Mouse (Mus musculus) retina, embryonic 14.5 days (tissue): ENCODE data around the gene Hoxc6.

Experiments
- DNase-seq: peaks from one replicate; pipeline ENCODE4 v3.0.0-alpha.2; 2015; ENCODE audit warnings: low spot score

The Hoxc6 gene

DNA sequence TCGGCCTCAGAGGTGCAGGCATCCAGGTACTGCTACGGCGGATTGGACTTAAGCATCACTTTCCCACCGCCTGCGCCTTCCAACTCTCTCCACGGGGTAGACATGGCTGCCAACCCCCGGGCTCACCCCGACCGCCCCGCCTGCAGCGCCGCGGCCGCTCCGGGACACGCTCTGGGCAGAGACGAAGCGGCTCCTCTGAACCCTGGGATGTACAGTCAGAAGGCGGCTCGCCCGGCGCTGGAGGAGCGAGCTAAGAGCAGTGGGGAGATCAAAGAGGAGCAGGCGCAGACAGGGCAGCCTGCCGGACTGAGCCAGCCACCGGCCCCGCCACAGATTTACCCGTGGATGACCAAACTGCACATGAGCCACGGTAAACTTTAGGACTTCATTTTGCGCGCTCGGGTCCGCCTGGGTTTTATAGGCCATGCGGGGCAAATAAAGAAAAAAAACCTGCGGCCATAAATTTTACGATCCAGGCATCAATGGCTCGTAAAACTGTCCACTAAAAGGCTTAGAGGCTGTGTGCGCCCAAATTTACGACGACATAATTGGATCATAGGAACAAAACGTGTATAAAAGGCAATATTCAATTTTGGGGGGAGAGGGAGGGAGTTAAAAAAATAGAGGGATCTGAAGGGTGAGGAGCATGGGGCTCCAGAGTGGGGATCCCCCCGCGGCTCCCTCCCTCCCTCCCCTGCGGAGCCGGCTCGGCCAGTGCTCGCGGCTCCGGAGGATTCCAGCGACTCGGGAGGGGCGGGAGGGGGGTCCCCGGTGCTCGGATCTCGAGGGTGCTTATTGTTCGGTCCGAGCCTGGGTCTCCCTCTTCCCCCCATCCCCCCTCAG, 16.3 kb downstream of the Hoxc6 start:
- DNase-seq: no peak

DNA sequence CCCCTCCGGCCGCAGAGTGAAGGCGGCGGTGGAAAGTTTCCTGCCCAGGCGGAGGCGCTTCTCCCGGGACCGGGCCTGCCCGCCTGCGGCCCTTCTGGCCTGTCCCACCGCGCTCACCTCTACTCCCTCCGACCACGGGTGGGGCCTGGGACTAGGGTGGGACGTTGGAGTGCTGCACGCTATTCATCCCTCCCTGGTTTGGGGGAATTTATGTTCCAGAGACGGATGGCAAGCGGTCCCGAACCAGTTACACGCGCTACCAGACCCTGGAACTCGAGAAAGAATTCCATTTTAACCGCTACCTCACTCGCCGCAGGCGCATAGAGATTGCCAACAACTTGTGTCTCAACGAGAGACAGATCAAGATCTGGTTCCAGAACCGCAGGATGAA, 16.9 kb downstream of the Hoxc6 start:
- no peak for DNase-seq

DNA sequence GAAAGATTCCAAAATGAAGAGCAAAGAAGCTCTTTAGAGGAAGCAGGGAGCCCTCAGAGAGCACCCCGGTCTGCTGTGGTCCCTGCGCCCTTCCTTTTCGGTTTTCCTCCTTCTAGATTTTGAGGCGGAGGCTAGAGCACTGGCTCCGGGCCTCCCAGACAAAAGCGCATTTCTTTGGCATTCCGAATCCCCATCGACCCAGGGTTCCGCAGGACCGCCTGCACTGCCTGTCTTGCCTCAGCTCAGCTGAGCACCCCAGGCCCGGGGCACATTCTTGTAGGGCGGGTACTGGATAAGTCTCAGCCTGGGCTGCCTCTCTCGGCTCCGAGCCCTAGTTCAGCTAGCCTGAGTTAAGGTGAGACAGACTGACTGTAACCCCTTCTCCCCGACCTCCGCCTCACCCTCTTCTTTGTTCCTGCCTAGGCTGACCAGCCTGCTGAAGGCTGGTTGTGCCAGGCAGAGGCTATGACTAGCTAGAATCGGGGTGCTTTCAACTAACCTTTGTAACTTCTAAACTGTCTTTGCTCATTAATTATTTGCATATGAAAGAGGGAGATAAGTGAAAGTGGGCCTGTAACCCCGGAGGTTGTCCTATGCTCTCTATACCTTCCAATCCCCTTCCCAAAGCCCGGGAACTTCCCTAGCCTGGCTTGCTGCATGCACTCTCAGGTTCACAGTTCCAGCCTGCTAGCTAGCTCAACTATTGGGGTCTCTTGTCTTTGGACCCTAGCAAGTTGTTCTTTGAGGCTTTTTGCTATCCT, 17.5 kb downstream of the Hoxc6 start:
- DNase-seq: no peak

DNA sequence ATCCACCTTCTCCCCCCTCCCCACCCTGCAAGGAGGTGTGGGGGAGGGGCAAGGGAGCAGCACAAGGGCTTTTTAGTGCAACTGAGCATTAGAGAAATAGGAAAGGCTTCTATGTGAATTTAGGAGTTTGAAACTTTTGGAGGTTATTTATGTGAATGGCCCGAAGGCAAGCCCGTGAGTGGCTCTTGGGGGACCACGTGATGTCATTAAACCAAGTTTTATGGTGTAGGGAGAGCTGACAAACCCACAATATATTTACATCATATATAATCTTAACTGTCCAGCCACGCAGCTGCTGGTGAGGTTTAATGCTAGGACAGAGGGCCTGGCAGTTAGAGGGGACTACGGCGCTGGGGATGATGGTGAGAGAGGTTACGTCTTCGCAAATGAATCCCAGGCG, 20.6 kb downstream of the Hoxc6 start, which contains the start of gene Hoxc4:
TSS of gene Hoxc4 (plus strand) at position 299 of the 400 bp plus-strand sequence.
- DNase-seq: no peak

DNA sequence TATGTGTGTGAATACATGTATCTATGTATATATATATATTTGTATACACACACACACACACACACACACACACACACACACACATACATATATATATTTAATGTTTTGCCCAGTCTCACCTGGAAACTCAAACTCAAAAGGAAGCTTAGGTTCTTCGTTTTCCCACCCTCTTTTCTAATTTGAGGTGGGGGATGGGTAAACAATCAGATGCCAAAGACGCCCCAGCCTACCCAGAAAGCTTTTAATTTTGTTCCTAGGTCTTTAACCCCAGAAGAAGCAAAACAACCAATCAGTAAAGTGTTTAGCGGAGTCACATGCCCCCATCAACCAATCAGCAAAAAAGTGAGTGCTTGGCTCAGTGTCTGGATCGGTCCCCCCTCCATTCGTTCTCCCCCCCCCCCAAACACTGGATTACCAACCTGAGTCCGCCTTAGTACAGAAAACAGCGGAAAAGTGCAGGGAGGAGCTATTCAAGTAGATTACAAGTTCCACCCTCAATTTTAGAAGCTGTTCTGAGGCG, 22.9 kb downstream of the Hoxc6 start:
- no peak for DNase-seq

DNA sequence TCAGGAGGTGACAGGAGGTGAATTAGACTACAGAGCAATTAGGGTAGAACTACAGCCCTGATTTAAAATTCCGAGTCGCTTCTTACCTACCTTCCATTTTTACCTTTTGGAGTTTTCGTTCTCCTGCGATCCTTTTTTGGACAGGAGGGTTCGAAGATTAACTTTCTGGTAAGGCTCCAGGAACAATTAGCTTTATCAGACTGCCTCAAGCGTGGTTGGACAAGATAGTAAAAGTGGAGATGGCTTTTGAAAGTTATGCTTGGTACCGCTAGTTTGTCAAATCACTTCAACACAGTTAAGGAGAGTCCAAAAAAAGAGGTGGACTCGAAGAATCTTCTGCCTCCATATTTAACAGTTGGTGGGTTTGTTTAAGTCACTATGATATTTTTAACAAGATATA, 23.5 kb downstream of the Hoxc6 start:
- no peak for DNase-seq

DNA sequence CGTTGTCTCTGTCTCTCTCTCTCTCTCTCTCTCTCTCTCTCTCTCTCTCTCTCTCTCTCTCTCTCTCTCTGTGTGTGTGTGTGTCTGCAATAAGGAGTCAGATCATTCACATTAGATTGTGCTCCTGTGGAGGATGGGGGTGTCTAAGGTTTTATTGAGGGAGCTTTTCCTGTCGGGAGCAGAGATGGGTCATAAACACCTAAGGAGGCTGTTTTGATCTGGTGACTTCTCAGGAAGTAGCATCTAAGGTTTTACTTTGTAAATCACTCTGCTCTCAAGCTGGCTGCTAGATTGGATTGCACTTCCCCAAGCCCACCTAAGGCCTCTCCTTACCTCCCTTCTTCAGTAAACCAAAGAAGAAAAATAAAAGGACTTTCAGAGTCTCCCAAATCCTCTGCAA, 26.1 kb downstream of the Hoxc6 start:
- no peak for DNase-seq

DNA sequence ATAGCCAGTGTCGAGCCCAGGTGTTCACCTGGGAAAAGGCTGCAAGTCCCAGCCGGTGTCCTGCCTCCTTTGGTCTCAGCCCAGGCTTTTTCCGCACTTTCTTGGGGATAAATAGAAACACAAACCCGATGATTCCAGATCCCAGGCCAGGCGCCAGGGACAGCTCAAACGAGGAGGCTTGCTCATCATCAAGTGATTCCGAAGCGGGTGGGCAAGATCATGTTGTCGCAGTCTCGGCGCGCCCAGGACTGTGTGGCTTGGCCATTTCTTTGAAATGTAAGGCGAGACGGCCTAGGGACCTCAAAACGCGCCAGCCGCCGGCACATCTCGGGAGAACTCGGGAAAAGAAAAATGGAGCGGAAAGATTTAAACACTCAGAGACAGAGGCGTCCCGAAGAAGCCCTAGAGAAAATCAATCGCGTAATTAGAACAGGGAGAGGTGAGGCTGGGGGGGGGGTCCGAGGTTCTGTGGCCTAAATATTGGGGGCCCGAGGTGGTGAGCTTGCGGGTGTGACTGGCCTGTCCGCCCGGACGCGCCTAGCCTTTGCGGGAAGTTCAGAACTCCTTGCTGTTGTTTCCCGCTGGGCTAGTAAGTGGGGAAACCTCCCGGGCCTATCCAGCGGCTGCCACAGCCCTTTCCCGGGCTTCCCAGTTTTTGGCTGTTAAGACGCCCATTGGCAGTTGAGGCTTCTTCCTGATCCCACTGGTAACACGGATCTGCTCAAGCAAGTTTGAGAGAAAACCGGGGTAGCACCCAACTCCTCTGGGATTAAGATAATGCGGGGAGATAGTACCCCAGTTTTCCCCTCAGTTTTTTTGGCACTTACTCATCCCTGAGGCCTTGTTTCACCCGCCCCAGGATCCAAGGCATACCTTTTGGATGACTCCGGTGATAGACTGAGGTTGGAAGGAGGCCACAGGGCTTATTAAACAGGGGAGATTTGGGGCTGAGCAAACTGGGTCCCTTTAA, 29.5 kb downstream of the Hoxc6 start:
- no peak for DNase-seq

DNA sequence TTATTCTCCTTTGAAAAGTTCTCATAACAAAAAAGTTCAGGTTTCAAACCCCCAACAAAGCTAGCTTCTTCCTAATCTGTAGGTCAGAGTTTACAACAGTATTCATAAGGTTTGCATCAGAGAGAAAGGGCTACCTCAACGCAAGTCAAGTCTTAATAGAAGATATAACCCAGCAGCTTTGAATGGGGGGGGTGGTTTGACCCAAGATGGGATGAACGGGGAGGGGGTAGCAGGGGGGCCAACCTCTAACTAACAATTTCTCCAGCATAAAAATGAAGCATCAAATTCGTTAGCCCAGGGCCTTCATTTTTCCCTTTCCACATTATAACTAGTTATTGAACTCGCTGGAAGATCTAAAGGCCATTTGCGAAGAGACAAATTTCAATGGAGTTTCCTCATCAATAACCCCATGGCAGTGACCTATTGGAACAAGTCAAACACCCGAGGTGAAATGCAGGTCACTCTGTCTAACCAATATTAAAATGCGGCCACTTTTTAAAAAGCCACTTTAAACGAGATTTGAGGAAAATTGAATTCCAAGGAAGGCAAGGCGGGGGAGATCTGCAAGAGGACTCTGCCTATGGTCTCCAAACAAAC, 31.0 kb downstream of the Hoxc6 start:
- DNase-seq: no peak

DNA sequence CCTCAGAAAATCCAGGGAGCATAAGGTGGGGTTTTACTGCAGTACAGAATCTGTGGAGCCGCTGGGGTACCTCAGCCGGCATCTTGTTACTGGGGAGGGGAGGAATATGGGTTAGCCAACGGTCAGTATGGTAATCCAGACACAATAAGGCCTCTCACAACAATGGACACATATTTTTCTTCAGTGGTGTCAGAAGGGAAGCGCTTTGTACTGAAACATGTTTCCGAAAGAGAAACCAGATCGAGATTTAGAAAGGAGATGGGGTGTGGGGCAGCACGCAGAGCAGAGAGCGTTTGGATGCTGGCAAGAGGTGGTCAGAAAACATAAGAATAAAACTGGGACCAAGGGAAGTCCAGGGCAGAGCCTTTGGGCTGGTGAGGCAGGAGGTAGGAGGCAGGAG, 32.1 kb downstream of the Hoxc6 start:
- DNase-seq: peak; percentile 20

DNA sequence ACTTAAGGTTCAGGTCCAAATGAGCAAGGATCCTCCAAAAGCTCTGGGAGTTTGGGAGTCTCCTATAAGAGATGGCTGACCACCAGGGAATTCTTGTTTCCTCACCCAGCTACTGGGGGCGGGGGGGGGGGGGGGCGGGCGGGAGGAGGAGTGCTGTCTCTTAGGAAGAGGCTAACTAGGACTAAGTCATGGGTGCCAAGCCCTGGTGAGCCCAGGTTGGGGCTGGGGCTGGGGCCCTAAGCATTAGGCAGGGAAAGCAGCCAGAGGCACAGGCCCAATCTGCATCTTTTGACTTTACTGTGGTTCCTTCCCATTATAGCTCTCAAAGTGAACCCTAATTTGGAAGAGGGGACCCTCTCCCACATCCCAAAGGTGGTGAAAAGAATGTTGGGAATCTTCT, 34.1 kb downstream of the Hoxc6 start:
- peak; percentile 10 for DNase-seq

DNA sequence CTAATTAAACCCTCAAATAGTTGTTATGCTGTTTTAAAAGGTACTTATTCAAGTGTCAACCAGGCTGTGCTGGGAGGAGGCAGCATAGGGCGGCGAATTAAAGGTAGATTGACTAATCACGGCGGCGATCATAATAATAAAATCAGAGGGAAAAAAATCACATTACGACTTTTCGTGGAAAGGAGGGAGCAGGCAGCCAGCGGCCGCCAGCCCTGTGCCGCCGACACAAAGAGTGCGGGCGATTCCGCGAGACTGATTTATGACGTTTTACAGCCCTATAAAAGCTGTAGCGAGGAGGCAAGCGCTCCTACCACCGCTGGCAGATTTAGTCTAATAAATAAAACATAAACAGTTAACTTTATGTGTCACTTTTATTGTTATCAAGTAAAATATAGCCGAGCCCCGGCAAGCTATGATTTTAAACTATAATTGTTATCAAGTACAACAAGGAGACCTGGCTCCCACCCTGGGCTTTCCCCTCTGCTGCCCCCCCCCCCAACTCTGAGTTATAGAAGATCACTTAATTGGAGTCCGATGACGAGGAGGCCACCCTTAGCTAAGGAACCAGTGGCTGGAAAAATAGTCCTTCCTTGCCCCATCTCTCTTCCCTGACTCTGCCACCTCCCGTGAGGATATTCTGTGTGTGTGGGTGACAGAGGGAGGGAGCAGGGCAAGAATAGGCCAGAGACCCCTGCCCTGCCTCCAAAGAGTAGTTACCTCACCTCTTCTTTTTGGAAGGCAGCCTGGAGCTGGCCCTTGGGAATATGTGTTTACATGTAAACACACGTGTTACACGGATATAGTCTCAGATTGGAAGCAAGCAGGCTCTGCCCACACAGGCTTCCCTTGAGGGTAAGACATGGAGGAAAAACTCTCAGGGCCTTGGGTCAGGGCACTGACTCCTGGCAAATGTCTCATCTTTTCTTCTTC, 34.9 kb downstream of the Hoxc6 start:
- peak; percentile 17 for DNase-seq

DNA sequence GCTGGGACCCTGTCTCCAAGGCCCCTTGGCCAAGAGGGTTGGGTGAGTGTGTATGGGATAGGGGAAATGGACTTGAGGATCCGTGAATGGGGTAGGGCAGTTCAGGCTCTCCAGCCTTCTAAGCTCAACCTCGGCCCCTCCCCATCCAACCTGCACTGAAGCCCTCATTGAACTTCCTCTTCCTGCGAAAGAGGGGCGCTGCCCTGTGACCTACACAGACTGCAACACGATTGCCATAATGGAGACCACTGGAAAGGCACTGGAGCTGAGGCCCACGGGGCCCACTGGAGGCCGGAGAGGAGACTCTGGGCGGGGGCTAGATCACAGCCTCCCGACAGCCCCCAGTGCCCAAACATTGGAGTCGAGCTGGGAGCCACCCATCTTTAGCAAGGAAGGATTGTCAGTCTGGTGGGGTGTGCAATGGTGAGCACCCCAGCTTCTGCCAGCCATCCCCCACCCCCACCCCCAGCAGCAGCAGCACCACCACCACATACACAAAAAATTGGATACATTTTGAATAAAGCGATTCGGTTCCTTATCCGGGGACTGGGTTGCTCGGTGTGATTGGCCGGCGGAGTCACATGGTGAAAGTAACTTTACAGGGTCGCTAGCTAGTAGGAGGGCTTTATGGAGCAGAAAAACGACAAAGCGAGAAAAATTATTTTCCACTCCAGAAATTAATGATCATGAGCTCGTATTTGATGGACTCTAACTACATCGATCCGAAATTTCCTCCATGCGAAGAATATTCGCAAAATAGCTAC, 36.2 kb downstream of the Hoxc6 start:
- peak; percentile 25 for DNase-seq

DNA sequence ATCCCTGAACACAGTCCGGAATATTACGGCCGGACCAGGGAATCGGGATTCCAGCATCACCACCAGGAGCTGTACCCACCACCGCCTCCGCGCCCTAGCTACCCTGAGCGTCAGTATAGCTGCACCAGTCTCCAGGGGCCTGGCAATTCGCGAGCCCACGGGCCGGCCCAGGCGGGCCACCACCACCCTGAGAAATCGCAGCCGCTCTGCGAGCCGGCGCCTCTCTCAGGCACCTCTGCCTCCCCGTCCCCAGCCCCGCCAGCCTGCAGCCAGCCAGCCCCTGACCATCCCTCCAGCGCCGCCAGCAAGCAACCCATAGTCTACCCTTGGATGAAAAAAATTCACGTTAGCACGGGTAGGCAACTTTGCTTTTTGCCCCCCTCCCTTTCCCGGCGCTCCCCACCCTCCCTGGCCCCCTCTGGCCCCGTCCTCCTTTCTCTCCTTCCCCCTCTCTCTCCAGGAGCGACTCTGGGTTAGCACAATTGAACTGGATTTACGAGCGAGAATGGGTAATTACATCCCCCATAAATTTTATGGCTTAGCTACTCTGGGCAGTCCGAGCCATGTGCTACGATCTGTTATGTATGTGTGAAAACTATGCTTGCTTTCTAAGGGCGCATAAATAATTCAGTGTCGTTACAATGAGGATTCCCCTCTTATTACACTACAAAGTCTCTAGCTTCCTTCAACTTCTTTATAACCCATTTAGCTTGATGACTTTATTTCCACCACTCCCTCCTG, 36.9 kb downstream of the Hoxc6 start:
- DNase-seq: no peak

DNA sequence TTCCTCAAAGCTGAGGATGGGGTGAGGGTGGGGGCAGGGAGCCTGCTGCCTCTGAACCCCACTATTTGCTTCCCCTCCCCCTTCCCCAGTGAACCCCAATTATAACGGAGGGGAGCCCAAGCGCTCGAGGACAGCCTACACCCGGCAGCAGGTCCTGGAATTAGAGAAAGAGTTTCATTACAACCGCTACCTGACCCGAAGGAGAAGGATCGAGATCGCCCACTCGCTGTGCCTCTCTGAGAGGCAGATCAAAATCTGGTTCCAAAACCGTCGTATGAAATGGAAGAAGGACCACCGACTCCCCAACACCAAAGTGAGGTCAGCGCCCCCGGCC, 37.5 kb downstream of the Hoxc6 start:
- DNase-seq: no peak

DNA sequence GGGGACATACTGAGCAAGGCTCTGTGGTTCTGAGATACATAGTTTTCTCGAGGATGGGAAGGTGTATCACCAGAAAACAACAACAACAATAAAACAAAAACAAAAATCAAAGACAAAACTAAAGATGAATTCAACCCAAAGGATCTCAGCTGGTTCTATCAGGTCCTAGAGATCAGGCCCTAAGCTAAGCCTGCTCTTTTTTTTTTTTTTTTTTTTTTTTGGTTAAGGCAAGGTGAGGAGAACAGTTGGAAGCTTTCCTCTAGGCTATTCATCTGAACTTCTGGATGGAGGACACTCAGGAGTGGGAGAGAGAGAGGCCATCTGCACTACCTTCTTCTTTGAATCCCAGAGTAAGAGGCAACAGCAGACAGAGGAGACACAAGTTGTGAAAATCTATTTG, 39.5 kb downstream of the Hoxc6 start:
- DNase-seq: no peak

DNA sequence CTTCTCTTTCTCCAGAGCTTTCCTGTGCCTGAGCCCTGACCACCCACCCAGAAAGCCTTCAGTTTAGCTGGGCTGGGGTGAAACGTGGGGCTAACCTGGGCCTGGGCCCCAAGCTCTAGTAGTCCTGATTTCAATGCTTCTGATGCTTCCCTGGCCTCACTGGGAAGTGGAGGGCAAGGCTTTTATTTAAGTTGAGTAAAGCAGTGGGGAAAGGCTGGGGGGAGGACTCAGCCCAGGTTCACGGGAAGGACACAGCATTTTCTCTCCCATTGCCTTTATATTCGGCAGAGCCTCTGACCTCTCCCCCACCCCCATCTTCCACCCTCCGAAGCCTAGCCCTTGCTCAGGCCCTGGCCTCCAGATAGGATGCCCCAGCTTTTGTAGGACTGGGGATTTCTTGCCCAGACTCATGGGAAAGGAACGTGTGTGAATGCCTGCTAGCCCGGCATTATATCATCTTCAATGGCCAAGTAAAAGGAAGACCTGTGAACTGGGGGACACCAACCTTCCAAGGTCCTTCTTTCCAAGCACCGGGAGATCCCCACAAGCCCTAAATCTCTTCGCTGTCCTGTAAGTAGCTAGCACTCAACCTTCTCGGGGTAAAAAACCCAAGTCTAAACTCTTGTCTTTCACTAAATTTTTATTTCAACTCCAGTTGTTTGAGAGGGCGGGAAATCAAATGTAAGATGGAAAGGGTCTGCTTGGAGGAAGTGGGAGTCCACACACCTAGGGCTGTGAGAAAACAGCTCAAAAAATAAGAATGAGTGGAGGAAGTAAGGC, 40.8 kb downstream of the Hoxc6 start:
- no peak for DNase-seq

DNA sequence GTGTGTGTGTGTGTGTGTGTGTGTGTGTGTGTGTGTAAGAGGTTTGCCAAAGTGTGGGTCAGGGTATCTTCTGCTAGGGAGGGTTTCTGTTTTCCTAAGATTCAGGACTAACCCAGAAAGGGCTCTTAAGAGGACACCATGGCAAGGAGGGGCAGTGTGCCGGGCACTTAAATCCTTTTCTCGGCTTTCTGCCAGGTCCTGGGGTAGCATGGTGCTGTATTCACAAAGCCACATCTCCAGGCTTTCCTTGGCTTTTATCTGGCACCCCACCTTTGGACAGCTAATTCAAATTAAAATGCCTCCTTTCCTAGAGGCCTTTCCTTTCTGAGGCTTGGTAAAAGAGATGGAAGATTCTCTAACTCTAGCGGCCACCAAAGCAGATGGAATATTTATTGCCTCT, 41.6 kb downstream of the Hoxc6 start:
- DNase-seq: no peak
